Mouse (Mus musculus): ENCODE measurements at regions not wholly inside any gene's neighbourhood (a gene's known extent, or its start where the extent isn't known, plus 50 kb on each side); places are given as distances from the start of the nearest gene placed in this dataset.

DNA sequence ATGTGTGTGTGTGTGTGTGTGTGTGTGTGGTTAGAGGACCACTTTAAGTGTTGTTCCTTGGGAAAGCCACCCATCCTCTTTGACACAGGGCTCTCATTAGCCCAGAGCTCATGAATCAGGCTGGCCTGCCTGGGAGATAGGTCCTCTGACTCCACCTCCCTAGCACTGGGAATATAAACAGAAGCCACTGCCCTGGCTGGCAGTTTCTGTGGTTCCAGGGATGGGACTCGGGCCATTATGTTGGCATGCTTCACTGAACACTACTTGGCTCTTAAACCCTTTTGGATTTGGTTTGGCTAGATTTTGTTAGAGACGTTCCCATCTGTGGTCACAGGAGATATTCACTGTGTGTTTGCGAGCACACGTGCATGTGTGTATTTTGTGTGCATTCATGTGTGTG, 100.2 kb upstream of the Zbtb40 start:
- no peaks in the 10 kb centered on the region for H3K27me3 ChIP-seq (ENCODE audit: control insufficient read depth, insufficient read depth, low read length)
- no peaks in the 10 kb centered on the region for H3K4me1 ChIP-seq (ENCODE audit: control insufficient read depth, insufficient read depth, low read length)
- H3K4me2 ChIP-seq (ENCODE audit: low read depth, low read length): no peak overlapping the region
- no peak overlapping the region for H3K27ac ChIP-seq (ENCODE audit: low read depth, low read length)
- no peaks in the 10 kb centered on the region for H3K9me3 ChIP-seq (ENCODE audit: control insufficient read depth, low read length)
- no peak overlapping the region for H3K9ac ChIP-seq (replicated peaks; ENCODE audit: low read depth, low read length)
- no peak overlapping the region for H3K4me3 ChIP-seq (ENCODE audit: low read depth, low read length)
- WGBS: 66% methylated on average over 4 of the region's 4 CpGs
- ATAC-seq (ENCODE audit: low read depth): no peak
- H3K36me3 ChIP-seq (ENCODE audit: control insufficient read depth, insufficient read depth, low read length): no peaks in the 10 kb centered on the region

GRCm38 (mm10) chr4:137147795-137148194, 99.2 kb upstream of the Zbtb40 start:
- Histone ChIP-seq H3K4me3 (ENCODE audit: low read depth, low read length) (no peak overlapping the region), H3K36me3 (ENCODE audit: control insufficient read depth, insufficient read depth, low read length) (no peaks in the 10 kb centered on the region), H3K27ac (ENCODE audit: low read depth, low read length) (no peak overlapping the region), H3K4me1 (ENCODE audit: control insufficient read depth, insufficient read depth, low read length) (peaks cover 7% of the 10 kb centered on the region), H3K27me3 (ENCODE audit: control insufficient read depth, insufficient read depth, low read length) (no peaks in the 10 kb centered on the region), H3K4me2 (ENCODE audit: low read depth, low read length) (no peak overlapping the region), H3K9ac (replicated peaks; ENCODE audit: low read depth, low read length) (no peak overlapping the region), H3K9me3 (ENCODE audit: control insufficient read depth, low read length) (no peaks in the 10 kb centered on the region)
- 83% methylated on average over 13 of the region's 13 CpGs for WGBS
- no peak for ATAC-seq (ENCODE audit: low read depth)

- Histone ChIP-seq H3K27me3 (ENCODE audit: control insufficient read depth, insufficient read depth, low read length) (no peaks in the 10 kb centered on the region), H3K4me2 (ENCODE audit: low read depth, low read length) (no peak overlapping the region), H3K4me3 (ENCODE audit: low read depth, low read length) (no peak overlapping the region), H3K9me3 (ENCODE audit: control insufficient read depth, low read length) (no peaks in the 10 kb centered on the region), H3K4me1 (ENCODE audit: control insufficient read depth, insufficient read depth, low read length) (peaks cover 10% of the 10 kb centered on the region), H3K9ac (replicated peaks; ENCODE audit: low read depth, low read length) (no peak overlapping the region), H3K36me3 (ENCODE audit: control insufficient read depth, insufficient read depth, low read length) (no peaks in the 10 kb centered on the region), H3K27ac (ENCODE audit: low read depth, low read length) (no peak overlapping the region)
- 85% methylated on average over 3 of the region's 3 CpGs for WGBS
- no peak for ATAC-seq (ENCODE audit: low read depth)
Measured at GRCm38 (mm10) chr4:137146326-137146725, 97.7 kb upstream of the Zbtb40 start.

GRCm38 (mm10) chr4:137142316-137142715, 93.7 kb upstream of the Zbtb40 start:
- no peaks in the 10 kb centered on the region for H3K36me3 ChIP-seq (ENCODE audit: control insufficient read depth, insufficient read depth, low read length)
- no peak overlapping the region for H3K4me2 ChIP-seq (ENCODE audit: low read depth, low read length)
- H3K4me3 ChIP-seq (ENCODE audit: low read depth, low read length): no peak overlapping the region
- 3% methylated on average over 9 of the region's 9 CpGs for WGBS
- peaks cover 10% of the 10 kb centered on the region for H3K4me1 ChIP-seq (ENCODE audit: control insufficient read depth, insufficient read depth, low read length)
- no peaks in the 10 kb centered on the region for H3K9me3 ChIP-seq (ENCODE audit: control insufficient read depth, low read length)
- ATAC-seq (ENCODE audit: low read depth): peak; percentile 95
- peak overlapping the region; percentile 34; the same call in 1 of the 2 replicates for H3K27ac ChIP-seq (ENCODE audit: low read depth, low read length)
- H3K9ac ChIP-seq (replicated peaks; ENCODE audit: low read depth, low read length): no peak overlapping the region
- H3K27me3 ChIP-seq (ENCODE audit: control insufficient read depth, insufficient read depth, low read length): no peaks in the 10 kb centered on the region

DNA sequence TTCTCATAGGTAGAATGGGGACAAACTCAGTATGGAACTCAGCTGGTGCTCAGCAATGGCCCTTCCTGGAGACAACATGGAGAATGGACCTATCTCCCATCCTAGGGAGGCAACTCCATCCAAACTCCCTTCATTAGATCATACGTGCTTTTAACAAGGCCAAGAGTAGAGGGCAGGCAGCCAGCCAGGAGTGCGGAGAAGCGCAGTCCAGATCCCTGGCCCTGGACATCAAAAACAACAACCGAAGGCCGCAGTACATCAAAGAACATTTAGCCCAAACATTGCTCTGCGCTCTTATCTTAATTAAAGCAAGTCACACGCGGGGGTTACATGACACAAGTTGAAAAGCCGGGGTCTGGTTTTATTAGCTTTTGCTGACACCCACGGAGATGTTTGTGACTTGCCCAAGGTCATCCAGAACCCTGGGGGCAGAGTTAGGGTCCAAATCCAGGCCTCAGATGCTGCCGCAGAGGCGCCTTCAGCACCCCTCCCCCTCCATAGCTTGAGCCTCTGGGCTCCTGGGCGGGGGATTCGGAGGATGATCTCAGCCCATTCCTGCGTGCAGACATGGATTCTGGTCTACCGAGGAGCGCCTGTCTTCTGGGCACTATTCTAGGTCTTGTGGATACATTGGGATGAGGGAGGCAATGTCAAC, 90.6 kb upstream of the Zbtb40 start:
- Histone ChIP-seq H3K27me3 (ENCODE audit: control insufficient read depth, insufficient read depth, low read length) (no peaks in the 10 kb centered on the region), H3K4me3 (ENCODE audit: low read depth, low read length) (no peak overlapping the region), H3K4me1 (ENCODE audit: control insufficient read depth, insufficient read depth, low read length) (peaks cover 10% of the 10 kb centered on the region), H3K36me3 (ENCODE audit: control insufficient read depth, insufficient read depth, low read length) (no peaks in the 10 kb centered on the region), H3K9ac (replicated peaks; ENCODE audit: low read depth, low read length) (no peak overlapping the region), H3K9me3 (ENCODE audit: control insufficient read depth, low read length) (no peaks in the 10 kb centered on the region), H3K4me2 (ENCODE audit: low read depth, low read length) (no peak overlapping the region), H3K27ac (ENCODE audit: low read depth, low read length) (no peak overlapping the region)
- ATAC-seq (ENCODE audit: low read depth): no peak
- 86% methylated on average over 17 of the region's 17 CpGs for WGBS

DNA sequence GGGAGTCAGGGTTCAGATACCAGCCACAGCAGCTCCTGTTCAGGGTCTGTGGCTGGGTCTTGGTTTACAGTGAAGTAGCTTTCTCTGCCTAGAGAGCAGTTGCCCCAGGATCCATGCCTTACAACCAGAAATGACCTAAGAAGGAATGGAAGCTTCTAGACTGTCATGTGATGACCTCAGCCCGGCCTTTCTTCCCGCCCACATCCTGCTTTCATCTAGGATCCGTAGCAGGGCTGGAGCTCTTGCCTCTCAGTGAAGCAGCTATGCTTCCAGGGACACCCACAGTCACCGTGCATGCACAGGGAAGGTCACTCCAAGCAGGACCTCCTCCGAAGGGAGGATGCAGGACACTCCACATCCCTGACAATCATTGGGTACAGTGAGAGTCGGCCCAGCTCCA, 89.5 kb upstream of the Zbtb40 start:
- no peak for ATAC-seq (ENCODE audit: low read depth)
- 81% methylated on average over 6 of the region's 6 CpGs for WGBS
- no peak overlapping the region for H3K4me3 ChIP-seq (ENCODE audit: low read depth, low read length)
- no peak overlapping the region for H3K27ac ChIP-seq (ENCODE audit: low read depth, low read length)
- peaks cover 6% of the 10 kb centered on the region for H3K4me1 ChIP-seq (ENCODE audit: control insufficient read depth, insufficient read depth, low read length)
- H3K9me3 ChIP-seq (ENCODE audit: control insufficient read depth, low read length): no peaks in the 10 kb centered on the region
- H3K9ac ChIP-seq (replicated peaks; ENCODE audit: low read depth, low read length): no peak overlapping the region
- H3K4me2 ChIP-seq (ENCODE audit: low read depth, low read length): no peak overlapping the region
- no peaks in the 10 kb centered on the region for H3K36me3 ChIP-seq (ENCODE audit: control insufficient read depth, insufficient read depth, low read length)
- H3K27me3 ChIP-seq (ENCODE audit: control insufficient read depth, insufficient read depth, low read length): no peaks in the 10 kb centered on the region

DNA sequence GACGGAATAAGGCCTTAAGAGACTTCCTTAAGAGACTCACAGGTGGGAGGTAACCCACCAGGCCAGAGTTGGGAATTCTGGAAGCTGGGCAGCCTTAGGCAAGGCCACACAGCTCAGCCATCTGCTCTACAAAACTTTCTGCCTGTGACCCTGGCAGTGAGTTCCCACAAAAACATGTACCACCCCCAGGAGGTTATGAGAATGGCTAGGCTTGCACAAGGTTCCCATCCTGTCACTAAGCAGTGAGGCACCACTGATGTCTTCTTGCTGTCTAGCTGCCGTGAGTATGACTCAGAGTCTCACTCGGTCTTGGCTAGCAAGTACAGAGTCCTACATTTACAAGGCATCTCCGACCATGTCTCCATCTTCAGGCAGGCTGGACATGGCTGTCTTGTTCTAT, 87.7 kb upstream of the Zbtb40 start:
- H3K4me1 ChIP-seq (ENCODE audit: control insufficient read depth, insufficient read depth, low read length): no peaks in the 10 kb centered on the region
- 87% methylated on average over 4 of the region's 4 CpGs for WGBS

GRCm38 (mm10) chr4:137135792-137136191, 87.2 kb upstream of the Zbtb40 start:
- Histone ChIP-seq H3K27ac (ENCODE audit: low read depth, low read length) (no peak overlapping the region), H3K27me3 (ENCODE audit: control insufficient read depth, insufficient read depth, low read length) (no peaks in the 10 kb centered on the region), H3K4me2 (ENCODE audit: low read depth, low read length) (no peak overlapping the region), H3K4me1 (ENCODE audit: control insufficient read depth, insufficient read depth, low read length) (no peaks in the 10 kb centered on the region), H3K9ac (replicated peaks; ENCODE audit: low read depth, low read length) (no peak overlapping the region), H3K9me3 (ENCODE audit: control insufficient read depth, low read length) (no peaks in the 10 kb centered on the region), H3K4me3 (ENCODE audit: low read depth, low read length) (no peak overlapping the region), H3K36me3 (ENCODE audit: control insufficient read depth, insufficient read depth, low read length) (no peaks in the 10 kb centered on the region)
- 0 out of 2 replicates have a peak, but pooled peaks have one; percentile 31 for ATAC-seq (ENCODE audit: low read depth)
- WGBS: 23% methylated on average over 8 of the region's 8 CpGs

More for the DNA sequence above, 87.7 kb upstream of the Zbtb40 start:
- no peaks in the 10 kb centered on the region for H3K36me3 ChIP-seq (ENCODE audit: control insufficient read depth, insufficient read depth, low read length)
- no peak overlapping the region for H3K4me3 ChIP-seq (ENCODE audit: low read depth, low read length)
- H3K27ac ChIP-seq (ENCODE audit: low read depth, low read length): no peak overlapping the region
- no peak for ATAC-seq (ENCODE audit: low read depth)
- no peak overlapping the region for H3K9ac ChIP-seq (replicated peaks; ENCODE audit: low read depth, low read length)
- H3K9me3 ChIP-seq (ENCODE audit: control insufficient read depth, low read length): no peaks in the 10 kb centered on the region
- no peaks in the 10 kb centered on the region for H3K27me3 ChIP-seq (ENCODE audit: control insufficient read depth, insufficient read depth, low read length)
- no peak overlapping the region for H3K4me2 ChIP-seq (ENCODE audit: low read depth, low read length)

DNA sequence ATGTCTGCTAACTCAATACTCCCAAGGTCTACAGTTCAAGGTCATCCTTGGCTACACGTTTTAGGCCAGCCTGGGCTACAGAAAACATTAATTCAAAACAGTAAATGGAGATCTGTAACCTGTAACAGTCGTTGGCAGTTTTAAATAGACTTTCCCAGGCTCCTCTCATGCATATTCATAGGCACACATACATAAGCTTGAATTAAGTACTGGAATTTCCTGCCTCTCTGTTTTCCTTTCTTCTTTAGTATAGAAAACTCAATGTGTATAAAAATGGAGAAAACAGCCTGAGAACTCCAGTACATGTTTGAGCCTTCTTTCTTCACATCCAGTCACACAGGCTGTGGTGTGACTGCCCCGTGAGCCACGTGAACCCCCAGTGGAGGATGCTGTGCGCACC, 86.0 kb upstream of the Zbtb40 start:
- WGBS: 50% methylated on average over 5 of the region's 5 CpGs
- Histone ChIP-seq H3K9ac (replicated peaks; ENCODE audit: low read depth, low read length) (no peak overlapping the region), H3K4me1 (ENCODE audit: control insufficient read depth, insufficient read depth, low read length) (no peaks in the 10 kb centered on the region), H3K4me2 (ENCODE audit: low read depth, low read length) (no peak overlapping the region), H3K4me3 (ENCODE audit: low read depth, low read length) (no peak overlapping the region), H3K27ac (ENCODE audit: low read depth, low read length) (no peak overlapping the region), H3K9me3 (ENCODE audit: control insufficient read depth, low read length) (no peaks in the 10 kb centered on the region), H3K27me3 (ENCODE audit: control insufficient read depth, insufficient read depth, low read length) (no peaks in the 10 kb centered on the region), H3K36me3 (ENCODE audit: control insufficient read depth, insufficient read depth, low read length) (no peaks in the 10 kb centered on the region)
- ATAC-seq (ENCODE audit: low read depth): no peak
